Mouse (Mus musculus) hindbrain, postnatal 0 days (tissue): ENCODE results near the gene Sla2. TPM values are rescaled to one million over a fixed set of nuclear protein-coding genes. Genes with fewer than 3 reads are reported as not detected.

Experiments
- ATAC-seq: fragments of 200-750 bp; cut with Nextera tagmentation; 2 replicates; pipeline ENCODE4 v1.8.0; 2017; ENCODE audit warnings: mild to moderate bottlenecking, moderate TSS enrichment, moderate library complexity
- DNase-seq: peaks from one replicate; pipeline ENCODE4 v3.0.0-alpha.2; 2015; ENCODE audit warnings: low spot score
- H3K27ac ChIP-seq: fragments of 300-500 bp; sonication (generic); 2 replicates; pipeline ENCODE4 v1.5.1; 2014; ENCODE audit warnings: mild to moderate bottlenecking
- H3K27me3 ChIP-seq: fragments of 300-500 bp; sonication (generic); 2 replicates; pipeline ENCODE4 v1.6.1; 2014; ENCODE audit warnings: low read length, mixed read lengths; ENCODE audit not compliant: insufficient read depth
- H3K36me3 ChIP-seq: fragments of 300-500 bp; sonication (generic); 2 replicates; pipeline ENCODE4 v1.6.1; 2014; ENCODE audit warnings: low read length, mixed read lengths; ENCODE audit not compliant: insufficient read depth
- H3K4me1 ChIP-seq: fragments of 300-500 bp; sonication (generic); 2 replicates; pipeline ENCODE4 v1.6.1; 2014; ENCODE audit warnings: antibody characterized with exemption, low read length, mixed read lengths; ENCODE audit not compliant: insufficient read depth
- H3K4me2 ChIP-seq: fragments of 300-500 bp; sonication (generic); 2 replicates; pipeline ENCODE4 v1.6.1; 2014; ENCODE audit warnings: low read depth, mild to moderate bottlenecking, low read length, moderate library complexity, mixed read lengths
- H3K4me3 ChIP-seq: fragments of 300-500 bp; sonication (generic); 2 replicates; pipeline ENCODE4 v1.5.1; 2014; ENCODE audit warnings: low read length
- H3K9ac ChIP-seq: fragments of 300-500 bp; sonication (generic); replicated peaks from 2 replicates; pipeline ENCODE4 v1.6.1; 2014; ENCODE audit warnings: mild to moderate bottlenecking, low read length, moderate library complexity, mixed read lengths
- H3K9me3 ChIP-seq: fragments of 300-500 bp; sonication (generic); 2 replicates; pipeline ENCODE4 v1.6.1; 2016; ENCODE audit warnings: low read length, mixed read lengths
- CTCF ChIP-seq: IDR thresholded peaks from 2 replicates; pipeline ENCODE4 v1.5.1; 2016; ENCODE audit warnings: antibody characterized with exemption, control low read depth, low read depth
- WGBS: fragments of 180-500 bp; shearing (Covaris S2); extraction: QIAGEN DNeasy Blood & Tissue Kit; methylation state at CpG from one replicate; pipeline ENCODE4 v1.1.7; 2014; 5-methylcytosine and 5-hydroxymethylcytosine counted together
- polyA plus RNA-seq: library from polyadenylated mRNA; unstranded; fragments of >200 nt; fragmentation: Nextera tagmentation; extraction: Ambion mirVana; gene quantifications from 2 replicates; pipeline ENCODE4 v1.2.1, GENCODE M21; 2015
- total RNA-seq: library from RNA; depleted of rRNA; stranded (reverse); fragments of >200 nt; gene quantifications from 2 replicates; pipeline ENCODE4 v1.2.3, GENCODE M21; 2014

Gene Sla2
- total and polyA plus RNA-seq, 2 experiments from 2014 or later: 0.13 TPM; not detected in 1

GRCm38 (mm10) chr2:156847653-156848052 is 39.3 kb downstream of the Sla2 start:
- Histone ChIP-seq H3K9ac (no peak overlapping the region), H3K4me2 (no peak overlapping the region), H3K4me1 (peaks cover 9% of the 10 kb centered on the region; the same call in 1 of the 2 replicates), H3K27me3 (no peaks in the 10 kb centered on the region), H3K9me3 (no peaks in the 10 kb centered on the region), H3K36me3 (no peaks in the 10 kb centered on the region), H3K4me3 (no peak overlapping the region), H3K27ac (no peak overlapping the region)
- DNase-seq (no peak), ATAC-seq (no peak)
- 58% methylated on average over 6 of the region's 6 CpGs for WGBS
- no peak for TF ChIP-seq CTCF

- Histone ChIP-seq H3K9ac (no peak overlapping the region), H3K36me3 (no peaks in the 10 kb centered on the region), H3K4me1 (peaks cover 18% of the 10 kb centered on the region; the same call in 1 of the 2 replicates), H3K27ac (no peak overlapping the region), H3K9me3 (no peaks in the 10 kb centered on the region), H3K4me2 (no peak overlapping the region), H3K4me3 (no peak overlapping the region), H3K27me3 (no peaks in the 10 kb centered on the region)
- ATAC-seq (no peak; the same call in 1 of the 2 replicates), DNase-seq (peak; percentile 21)
- no peak for TF ChIP-seq CTCF
- 33% methylated on average over 10 of the region's 10 CpGs for WGBS
Observed at GRCm38 (mm10) chr2:156844715-156845114, 42.3 kb downstream of the Sla2 start.

- DNase-seq: no peak
- ATAC-seq: no peak
- 63% methylated on average over 10 of the region's 10 CpGs for WGBS
- no peaks in the 10 kb centered on the region for H3K36me3 ChIP-seq
- H3K4me1 ChIP-seq: peaks cover 19% of the 10 kb centered on the region; the same call in 1 of the 2 replicates
- no peaks in the 10 kb centered on the region for H3K27me3 ChIP-seq
- H3K9ac ChIP-seq: no peak overlapping the region
- H3K9me3 ChIP-seq: no peaks in the 10 kb centered on the region
- no peak overlapping the region for H3K4me3 ChIP-seq
- no peak overlapping the region for H3K27ac ChIP-seq
- H3K4me2 ChIP-seq: no peak overlapping the region
- no peak for TF ChIP-seq CTCF
Observed at GRCm38 (mm10) chr2:156843331-156843730, 43.7 kb downstream of the Sla2 start.

- Histone ChIP-seq H3K36me3 (no peaks in the 10 kb centered on the region), H3K27me3 (no peaks in the 10 kb centered on the region), H3K27ac (no peak overlapping the region), H3K4me2 (peak overlapping the region; percentile 77), H3K4me3 (no peak overlapping the region), H3K9me3 (no peaks in the 10 kb centered on the region), H3K9ac (peak overlapping the region; percentile 19; the same call in 1 of the 2 replicates), H3K4me1 (peaks cover 19% of the 10 kb centered on the region; the same call in 1 of the 2 replicates)
- DNase-seq: no peak
- no peak for TF ChIP-seq CTCF
- no peak for ATAC-seq
- 31% methylated on average over 11 of the region's 11 CpGs for WGBS
Observed at GRCm38 (mm10) chr2:156842711-156843110, 44.3 kb downstream of the Sla2 start.

- H3K4me1 ChIP-seq: peaks cover 19% of the 10 kb centered on the region; the same call in 1 of the 2 replicates
- no peaks in the 10 kb centered on the region for H3K9me3 ChIP-seq
- H3K27me3 ChIP-seq: no peaks in the 10 kb centered on the region
- H3K4me3 ChIP-seq: peak overlapping the region; percentile 58
- ATAC-seq (no peak), DNase-seq (peak; percentile 68)
- H3K27ac ChIP-seq: peak overlapping the region; percentile 49; the same call in 1 of the 2 replicates
- peak overlapping the region; percentile 77 for H3K4me2 ChIP-seq
- 18% methylated on average over 20 of the region's 20 CpGs for WGBS
- no peaks in the 10 kb centered on the region for H3K36me3 ChIP-seq
- 0 out of 2 replicates have a peak, but pooled peaks have one; percentile 3 for TF ChIP-seq CTCF
- peak overlapping the region; percentile 19; the same call in 1 of the 2 replicates for H3K9ac ChIP-seq
Observed at GRCm38 (mm10) chr2:156841841-156842706, 44.9 kb downstream of the Sla2 start.

- WGBS: under 1% methylated on average over 41 of the region's 42 CpGs
- no peaks in the 10 kb centered on the region for H3K9me3 ChIP-seq
- peaks cover 19% of the 10 kb centered on the region; the same call in 1 of the 2 replicates for H3K4me1 ChIP-seq
- no peaks in the 10 kb centered on the region for H3K36me3 ChIP-seq
- H3K27me3 ChIP-seq: no peaks in the 10 kb centered on the region
- DNase-seq (peak; percentile 63), ATAC-seq (peak; percentile 44)
- peak overlapping the region; percentile 58 for H3K4me3 ChIP-seq
- peak overlapping the region; percentile 73; the same call in 1 of the 2 replicates for H3K27ac ChIP-seq
- peak overlapping the region; percentile 77 for H3K4me2 ChIP-seq
- peak overlapping the region; percentile 47; the same call in 1 of the 2 replicates for H3K9ac ChIP-seq
- no peak for TF ChIP-seq CTCF
Observed at GRCm38 (mm10) chr2:156841028-156841840, 45.8 kb downstream of the Sla2 start.
